Mouse (Mus musculus) kidney, postnatal 0 days (tissue): ENCODE results near the gene Gm10408. TPM values are rescaled to one million over a fixed set of nuclear protein-coding genes. Genes with fewer than 3 reads are reported as not detected.
"Not testable (repeated sequence)": the region's sequence is repeated elsewhere in the genome, so short reads cannot be mapped to it uniquely, and the experiment has no call there.

Experiments
- ATAC-seq: fragments of 200-750 bp; cut with Nextera tagmentation; replicated peaks from 2 replicates; pipeline ENCODE4 v1.8.0; 2017; ENCODE audit warnings: low read depth, moderate number of reproducible peaks, moderate TSS enrichment, moderate library complexity; ENCODE audit not compliant: low FRiP score
- DNase-seq: peaks from one replicate; pipeline ENCODE4 v3.0.0-alpha.2; 2016; ENCODE audit warnings: low spot score
- H3K27ac ChIP-seq: fragments of 300-500 bp; sonication (generic); 2 replicates; pipeline ENCODE4 v1.5.1; 2014; ENCODE audit warnings: mild to moderate bottlenecking
- H3K27me3 ChIP-seq: fragments of 300-500 bp; sonication (generic); 2 replicates; pipeline ENCODE4 v1.6.1; 2014; ENCODE audit warnings: low read length, mixed read lengths; ENCODE audit not compliant: insufficient read depth
- H3K36me3 ChIP-seq: fragments of 300-500 bp; sonication (generic); 2 replicates; pipeline ENCODE4 v1.6.1; 2014; ENCODE audit warnings: low read length, mixed read lengths; ENCODE audit not compliant: insufficient read depth
- H3K4me1 ChIP-seq: fragments of 300-500 bp; sonication (generic); replicated peaks from 2 replicates; pipeline ENCODE4 v1.6.1; 2014; ENCODE audit warnings: antibody characterized with exemption, low read length, mixed read lengths; ENCODE audit not compliant: insufficient read depth
- H3K4me2 ChIP-seq: fragments of 300-500 bp; sonication (generic); 2 replicates; pipeline ENCODE4 v1.6.1; 2014; ENCODE audit warnings: mild to moderate bottlenecking, low read length, moderate library complexity, mixed read lengths
- H3K4me3 ChIP-seq: fragments of 300-500 bp; sonication (generic); replicated peaks from 2 replicates; pipeline ENCODE4 v1.5.1; 2014; ENCODE audit warnings: low read depth, low read length
- H3K9ac ChIP-seq: fragments of 300-500 bp; sonication (generic); 2 replicates; pipeline ENCODE4 v1.6.1; 2014; ENCODE audit warnings: low read depth, low read length
- H3K9me3 ChIP-seq: fragments of 300-500 bp; sonication (generic); replicated peaks from 2 replicates; pipeline ENCODE4 v1.6.1; 2016; ENCODE audit warnings: low read length, inconsistent platforms, mixed read lengths
- WGBS: fragments of 180-500 bp; shearing (Covaris S2); extraction: QIAGEN DNeasy Blood & Tissue Kit; methylation state at CpG from one replicate; pipeline ENCODE4 v1.1.7; 2014; 5-methylcytosine and 5-hydroxymethylcytosine counted together
- polyA plus RNA-seq: library from polyadenylated mRNA; unstranded; fragments of >200 nt; fragmentation: Nextera tagmentation; extraction: Ambion mirVana; gene quantifications from 2 replicates; pipeline ENCODE4 v1.2.1, GENCODE M21; 2015

Gm10408 gene
- not detected in 2 replicates for polyA plus RNA-seq

GRCm38 (mm10) chr14:3449079-3449478 is at the start of gene Gm10408:
Gene Gm10408, plus strand, starts transcription at chr14:3449379.
- not testable (repeated sequence) for ATAC-seq, H3K9me3 ChIP-seq, H3K27ac ChIP-seq, DNase-seq, H3K27me3 ChIP-seq, H3K4me1 ChIP-seq, H3K9ac ChIP-seq, H3K36me3 ChIP-seq, H3K4me3 ChIP-seq, H3K4me2 ChIP-seq
- WGBS, result no CpG with 5 or more reads among the region's 3 CpGs

GRCm38 (mm10) chr14:3412314-3412713 is 36.9 kb upstream of the Gm10408 start, which contains the start of gene Gm10409:
Gene Gm10409, plus strand, starts transcription at chr14:3412614.
- no CpG with 5 or more reads among the region's 32 CpGs for WGBS
- H3K4me2 ChIP-seq, H3K27ac ChIP-seq, H3K27me3 ChIP-seq, H3K9me3 ChIP-seq, ATAC-seq, DNase-seq, H3K4me1 ChIP-seq, H3K36me3 ChIP-seq, H3K4me3 ChIP-seq, H3K9ac ChIP-seq: not testable (repeated sequence)

- WGBS, result no CpG with 5 or more reads among the region's 2 CpGs
Measured at GRCm38 (mm10) chr14:3427803-3428202, 21.4 kb upstream of the Gm10408 start, which contains the start of gene Gm3005. Gene Gm3005, plus strand, starts transcription at chr14:3428103.

More at GRCm38 (mm10) chr14:3427803-3428202, 21.4 kb upstream of the Gm10408 start, which contains the start of gene Gm3005:
- not testable (repeated sequence) for H3K4me2 ChIP-seq, H3K36me3 ChIP-seq, ATAC-seq, H3K9me3 ChIP-seq, DNase-seq, H3K27ac ChIP-seq, H3K4me3 ChIP-seq, H3K4me1 ChIP-seq, H3K27me3 ChIP-seq, H3K9ac ChIP-seq

Other genes starting within 250 kb of the Gm10408 start
- 3.1 and 3.5 TPM in 2 replicates for gene D830030K20Rik, start 240.9 kb upstream of the Gm10408 start, polyA plus RNA-seq
- not detected in 2 replicates for gene Gm2956, start 116.8 kb upstream of the Gm10408 start, polyA plus RNA-seq
- gene Gm10413, start 54.3 kb upstream of the Gm10408 start, polyA plus RNA-seq, result not detected in 2 replicates
- gene Gm10409, start 36.8 kb upstream of the Gm10408 start, polyA plus RNA-seq, result 0.47 and 0.49 TPM in 2 replicates
- 0.09 TPM in 2 replicates for gene Gm3005, start 21.3 kb upstream of the Gm10408 start, polyA plus RNA-seq
- not detected in 2 replicates for gene Gm3012, start 185.1 kb downstream of the Gm10408 start, polyA plus RNA-seq
- gene Gm3020, start 202.7 kb downstream of the Gm10408 start, polyA plus RNA-seq, result 0.47 and 0.49 TPM in 2 replicates
- gene Gm3043, start 239.4 kb downstream of the Gm10408 start, polyA plus RNA-seq, result not detected in 2 replicates